Mouse (Mus musculus) right cerebral cortex, postnatal 25 days (tissue): ENCODE results near the gene Dst.

Experiments used
- DNase-seq: peaks from one replicate; pipeline ENCODE4 v3.0.0; 2022

Dst gene

GRCm38 (mm10) chr1:33989643-33990042 lies 81.6 kb downstream of the Dst start:
- DNase-seq: no peak

DNA sequence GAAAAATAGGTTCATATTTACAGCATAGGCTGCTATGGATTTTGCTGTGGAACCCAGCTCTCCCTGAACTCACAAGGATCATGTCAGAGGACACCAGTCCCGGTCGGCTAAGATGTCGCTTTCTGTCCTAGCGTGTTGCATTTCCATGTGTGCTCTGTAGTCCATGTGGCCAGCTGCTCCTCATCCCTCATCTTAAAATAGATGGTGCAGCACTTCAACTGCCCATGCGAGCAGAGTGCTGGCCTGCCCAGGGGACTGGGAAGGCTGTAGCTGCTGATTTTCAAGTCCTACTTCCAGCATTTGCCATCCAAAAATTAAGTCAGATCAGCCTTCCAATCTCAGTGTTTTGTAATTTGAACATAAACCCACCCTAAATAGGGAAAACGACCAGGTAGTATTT lies 83.0 kb downstream of the Dst start:
- no peak for DNase-seq

- no peak for DNase-seq
These were observed 84.8 kb downstream of the Dst start for GRCm38 (mm10) chr1:33992810-33993209.

- DNase-seq: no peak
These were observed 86.2 kb downstream of the Dst start for GRCm38 (mm10) chr1:33994201-33994600.

GRCm38 (mm10) chr1:33995386-33995785 lies 87.4 kb downstream of the Dst start:
- no peak for DNase-seq

GRCm38 (mm10) chr1:33996105-33996887 lies 88.3 kb downstream of the Dst start:
- DNase-seq: no peak

DNA sequence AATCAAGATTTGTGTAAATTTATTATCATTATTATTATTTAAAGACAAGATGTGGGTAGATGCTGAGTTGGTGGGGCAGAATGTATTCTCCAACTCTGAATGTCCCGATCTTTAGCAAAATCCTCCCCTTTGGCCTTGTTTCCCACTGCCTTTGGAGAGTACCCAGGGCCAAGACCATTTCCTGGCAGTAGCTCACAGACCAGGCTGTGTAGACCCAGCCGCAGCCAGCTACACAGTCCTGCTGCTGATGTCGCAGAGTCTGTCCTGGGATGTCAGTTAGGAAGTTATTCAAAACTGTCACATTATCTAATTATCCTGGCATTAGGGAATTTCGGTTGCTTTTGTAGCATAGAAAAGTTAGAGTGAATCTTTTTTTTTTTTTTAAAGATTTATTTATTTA lies 94.3 kb downstream of the Dst start:
- no peak for DNase-seq

DNA sequence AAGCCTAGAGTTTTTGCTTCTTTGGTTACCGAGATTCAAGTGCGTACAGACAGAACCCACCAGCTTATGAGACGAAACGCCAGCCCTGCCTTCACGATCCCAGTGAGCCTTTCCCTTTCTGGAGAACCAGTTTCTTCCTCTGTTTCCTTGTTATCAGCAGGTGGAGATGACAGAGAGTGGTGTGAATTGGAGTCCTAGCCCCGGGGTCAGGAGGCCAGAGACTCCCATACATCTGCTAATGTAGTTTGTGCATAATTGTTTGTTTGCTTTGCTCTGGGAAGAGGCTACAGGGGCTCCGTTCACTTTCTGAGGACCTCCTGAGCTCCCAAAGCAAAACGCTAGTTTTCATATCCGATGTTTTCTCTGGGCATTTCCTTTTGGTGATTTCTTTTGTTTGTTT lies 94.9 kb downstream of the Dst start:
- DNase-seq: no peak

DNA sequence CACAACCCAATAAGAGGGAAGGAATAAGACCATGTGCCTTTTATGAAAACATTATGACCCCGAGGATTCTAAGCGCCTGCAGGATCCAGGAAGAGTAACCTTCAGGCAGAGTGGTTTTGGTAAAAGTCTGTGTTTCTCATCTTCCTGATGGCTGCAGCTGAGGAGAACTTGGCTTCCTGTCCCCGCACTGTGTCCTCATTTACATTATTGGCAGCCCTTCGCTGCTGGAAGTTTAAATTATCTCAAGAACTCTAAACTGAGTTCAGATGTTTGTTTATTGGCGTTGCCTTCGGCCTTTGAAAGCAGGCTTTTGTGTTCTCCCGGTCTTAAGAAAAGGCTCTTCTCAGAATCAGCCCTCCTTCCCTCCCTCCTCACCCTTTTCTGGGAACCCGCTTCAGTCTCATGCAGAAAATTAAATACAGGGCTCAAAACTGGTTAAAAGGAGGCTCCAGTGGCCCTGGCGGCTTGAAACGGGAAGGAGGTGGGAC lies 97.3 kb downstream of the Dst start:
- DNase-seq: peak; percentile 26

DNA sequence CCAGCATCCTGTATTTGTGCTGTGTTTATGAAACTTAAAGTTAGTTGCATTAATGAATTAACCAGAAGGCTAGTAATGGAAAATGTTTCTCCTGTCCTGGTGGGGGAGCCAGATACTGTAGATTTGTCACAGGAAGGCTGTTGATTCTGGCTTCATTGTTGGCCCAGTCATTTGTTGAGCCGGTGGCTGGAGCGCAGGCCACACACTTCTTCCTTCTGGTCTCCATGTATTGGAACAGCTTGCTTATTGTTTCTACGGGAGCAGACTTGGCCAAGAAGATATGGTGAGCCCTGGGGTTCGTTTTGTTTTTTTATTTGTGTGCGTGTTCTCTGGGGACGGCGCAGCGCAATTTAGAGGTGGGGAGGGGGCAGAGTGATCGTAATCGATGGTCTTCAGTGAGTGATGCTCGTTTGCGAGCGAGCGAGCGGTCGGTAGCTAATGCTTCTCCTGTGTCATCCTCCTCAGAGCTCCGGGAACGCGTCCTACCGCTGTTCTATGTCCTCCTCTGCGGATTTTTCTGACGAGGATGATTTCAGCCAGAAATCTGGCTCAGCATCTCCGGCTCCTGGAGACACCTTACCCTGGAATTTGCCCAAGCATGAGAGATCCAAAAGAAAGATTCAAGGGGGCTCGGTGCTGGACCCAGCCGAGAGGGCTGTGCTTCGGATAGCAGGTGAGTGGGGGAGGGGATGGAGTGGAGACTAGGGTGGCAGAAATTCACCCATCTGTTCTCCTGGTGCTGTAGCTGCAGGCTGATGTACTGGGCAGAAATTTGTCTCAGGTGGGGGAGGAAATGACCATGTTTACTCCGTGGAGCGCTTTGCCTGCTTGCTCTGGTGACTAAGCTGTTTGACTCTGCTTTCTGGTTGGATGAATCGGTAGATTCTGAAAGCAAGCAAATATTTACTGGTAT lies 98.0 kb downstream of the Dst start:
- peak; percentile 72 for DNase-seq

- no peak for DNase-seq
These were observed 98.9 kb downstream of the Dst start for GRCm38 (mm10) chr1:34006828-34007361.

GRCm38 (mm10) chr1:34007379-34007778 lies 99.4 kb downstream of the Dst start:
- peak; percentile 35 for DNase-seq

- peak; percentile 73 for DNase-seq
These were observed 103.1 kb downstream of the Dst start for GRCm38 (mm10) chr1:34011051-34011677.

GRCm38 (mm10) chr1:34011821-34012271 lies 103.8 kb downstream of the Dst start:
- DNase-seq: peak; percentile 23

GRCm38 (mm10) chr1:34013490-34013889 lies 105.5 kb downstream of the Dst start:
- DNase-seq: no peak

- DNase-seq: no peak
These were observed 108.8 kb downstream of the Dst start for GRCm38 (mm10) chr1:34016780-34017179.

GRCm38 (mm10) chr1:34017323-34017722 lies 109.3 kb downstream of the Dst start:
- DNase-seq: no peak

GRCm38 (mm10) chr1:34020599-34020998 lies 112.6 kb downstream of the Dst start:
- DNase-seq: no peak

DNA sequence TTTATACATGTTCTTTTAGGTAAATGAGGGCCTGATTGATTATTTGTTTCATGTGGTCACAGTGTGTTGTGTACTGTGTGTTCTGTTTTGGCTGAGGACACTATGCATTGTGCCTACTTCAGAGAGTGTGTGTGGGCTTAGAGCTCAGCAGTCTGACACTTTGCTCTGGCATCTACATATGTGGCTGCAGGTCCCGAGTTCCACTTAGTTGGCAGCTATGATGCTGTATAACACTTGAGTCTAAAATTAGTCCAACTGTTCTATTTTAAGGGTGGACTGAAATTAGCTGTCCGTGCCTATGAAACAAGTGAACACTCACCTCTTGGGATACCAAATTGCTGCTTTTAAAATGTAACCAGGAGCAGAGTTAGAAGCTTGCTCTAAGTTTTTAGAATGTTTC lies 113.5 kb downstream of the Dst start:
- no peak for DNase-seq

DNA sequence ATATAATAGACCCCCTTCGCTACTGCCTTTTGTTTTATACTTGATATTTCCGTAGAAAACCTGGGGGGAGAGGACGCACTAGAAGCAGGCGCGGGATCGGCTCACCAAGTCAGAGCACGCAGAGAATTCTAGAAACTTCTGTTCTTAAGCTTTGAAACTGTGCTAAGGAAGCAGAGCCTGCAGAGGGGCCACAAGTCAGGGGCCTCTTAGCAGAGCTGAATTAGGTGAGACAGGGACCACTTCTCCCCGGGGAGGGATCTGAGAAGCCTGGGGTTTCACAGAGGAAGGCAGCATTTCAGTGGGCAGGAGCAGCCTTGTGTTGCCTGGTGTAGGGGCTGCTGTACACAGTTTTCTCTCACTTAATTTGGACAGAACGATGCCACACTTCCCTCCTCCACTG lies 115.1 kb downstream of the Dst start:
- DNase-seq: no peak

- DNase-seq: no peak
These were observed 117.9 kb downstream of the Dst start for GRCm38 (mm10) chr1:34025879-34026278.

- DNase-seq: no peak
These were observed 120.7 kb downstream of the Dst start for GRCm38 (mm10) chr1:34028722-34029121.
